Mouse (Mus musculus) heart, adult 2 months (tissue): ENCODE data around the gene Cntn3.

Experiments used
- CTCF ChIP-seq: fragments of 200-600 bp; IDR thresholded peaks from 2 replicates; pipeline ENCODE4 v1.8.1; 2022; ENCODE audit warnings: antibody characterized with exemption, mild to moderate bottlenecking, moderate library complexity
- POLR2A ChIP-seq: fragments of 200-500 bp; IDR thresholded peaks from 2 replicates; pipeline ENCODE4 v1.6.1; 2011; ENCODE audit warnings: mild to moderate bottlenecking, low read depth, low read length, control low read depth; ENCODE audit not compliant: insufficient read depth

DNA sequence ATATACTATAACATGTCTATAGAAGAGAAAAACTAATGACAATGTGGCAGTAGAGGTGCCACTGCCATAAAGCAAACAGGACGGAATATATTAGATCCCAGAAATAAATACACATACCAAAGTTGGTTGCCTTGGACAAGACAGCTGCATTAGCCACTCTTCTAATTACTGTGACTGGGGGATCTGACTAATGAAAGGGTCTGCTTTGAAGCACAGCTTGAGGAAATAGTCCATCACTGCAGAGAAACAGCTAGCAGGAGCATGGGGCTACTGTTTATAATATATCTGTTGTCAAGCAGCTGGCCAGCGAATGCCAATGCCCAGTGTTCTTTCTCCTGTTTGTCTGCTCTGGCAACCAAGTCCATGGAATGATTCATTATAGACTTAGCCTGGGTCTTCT lies 51.9 kb downstream of the Cntn3 start:
- no peak for TF ChIP-seq POLR2A
- no peak for TF ChIP-seq CTCF
